Mouse (Mus musculus) frontal cortex, adult (tissue): ENCODE results near the gene Rps23.
"Not testable (repeated sequence)": the region's sequence is repeated elsewhere in the genome, so short reads cannot be mapped to it uniquely, and the experiment has no call there.

Experiments
- ATAC-seq: cut with Nextera tagmentation; 2 replicates; pipeline ENCODE4 v1.9.2; 2017; ENCODE audit warnings: mild to moderate bottlenecking, moderate library complexity, mixed read lengths; ENCODE audit not compliant: low TSS enrichment

Rps23 gene

DNA sequence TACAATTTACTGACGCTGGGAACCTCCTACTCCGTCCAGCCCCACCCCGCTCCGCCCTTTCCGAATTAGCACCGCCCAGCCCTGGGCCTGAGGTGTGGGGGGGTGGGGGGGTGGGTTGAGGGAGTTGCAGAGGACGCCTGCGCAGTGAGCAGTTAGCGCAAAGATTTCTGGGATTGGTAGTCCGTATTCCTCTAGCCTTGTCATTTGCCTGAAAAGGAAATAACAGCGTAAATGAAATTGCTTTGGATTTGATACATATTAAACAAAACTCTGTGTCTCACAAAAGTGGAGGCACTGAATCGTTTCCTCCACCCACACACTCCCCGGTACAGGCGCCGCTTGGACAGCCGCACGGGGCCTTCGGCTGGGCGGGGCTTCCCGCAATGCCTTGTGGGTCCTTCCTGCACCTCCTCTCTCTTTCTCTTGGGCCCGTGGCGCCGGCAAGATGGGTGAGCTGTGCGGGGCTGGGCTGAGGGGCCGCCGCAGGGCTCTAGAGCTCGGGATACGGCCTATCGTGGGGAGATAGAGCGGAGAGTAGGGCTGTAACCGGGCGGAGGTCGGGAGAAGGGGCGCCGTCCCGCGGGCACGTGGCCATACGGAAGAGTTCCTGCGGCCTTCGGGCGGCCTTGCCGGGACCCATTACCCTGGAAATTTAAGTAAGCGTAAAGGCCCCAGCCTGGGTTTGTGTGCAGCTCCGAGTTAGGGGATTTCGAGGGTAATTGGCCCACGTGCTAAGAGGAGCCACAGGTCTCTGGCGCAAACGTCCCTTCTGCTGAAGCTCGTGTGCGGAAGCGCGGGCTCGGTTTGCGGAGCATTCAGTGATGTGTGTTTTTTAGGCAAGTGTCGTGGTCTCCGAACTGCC, at the start of gene Rps23:
Gene Rps23, plus strand, starts transcription at position 208 of the 862 bp plus-strand sequence.
- peak; percentile 96 for ATAC-seq

DNA sequence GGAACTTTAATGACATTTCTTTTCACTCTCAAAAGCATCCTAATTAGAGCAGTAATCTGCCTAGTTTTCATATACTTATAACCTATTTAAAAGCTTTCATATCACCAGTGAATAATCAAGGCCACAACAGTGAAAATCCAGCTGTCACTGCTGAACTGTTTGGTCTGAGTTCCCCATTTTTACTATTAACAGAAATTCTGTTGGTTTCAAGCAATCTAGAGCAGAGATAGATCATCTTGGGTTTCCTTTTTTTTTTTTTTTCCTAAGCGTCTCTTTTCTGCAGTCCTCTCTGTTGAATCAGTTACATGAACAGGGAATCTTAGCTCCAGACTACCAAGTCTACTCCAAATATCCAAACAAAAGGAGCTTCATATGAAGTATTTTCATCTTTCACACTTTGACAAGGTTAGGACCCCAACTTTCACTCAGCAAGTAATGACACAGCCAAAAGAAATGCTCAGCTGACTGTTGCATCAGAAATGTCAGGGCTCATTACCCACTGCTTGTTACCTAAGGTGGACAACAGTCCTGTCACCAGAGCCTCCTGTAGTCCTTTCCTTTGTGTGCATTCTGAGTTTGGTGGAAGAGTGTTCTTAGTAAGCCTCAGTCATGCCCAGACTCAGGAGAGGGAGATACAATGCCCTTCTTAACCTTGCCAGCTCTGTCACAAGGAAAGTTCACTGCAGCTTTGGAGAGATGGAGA, 40.9 kb upstream of the Rps23 start:
- no peak for ATAC-seq

DNA sequence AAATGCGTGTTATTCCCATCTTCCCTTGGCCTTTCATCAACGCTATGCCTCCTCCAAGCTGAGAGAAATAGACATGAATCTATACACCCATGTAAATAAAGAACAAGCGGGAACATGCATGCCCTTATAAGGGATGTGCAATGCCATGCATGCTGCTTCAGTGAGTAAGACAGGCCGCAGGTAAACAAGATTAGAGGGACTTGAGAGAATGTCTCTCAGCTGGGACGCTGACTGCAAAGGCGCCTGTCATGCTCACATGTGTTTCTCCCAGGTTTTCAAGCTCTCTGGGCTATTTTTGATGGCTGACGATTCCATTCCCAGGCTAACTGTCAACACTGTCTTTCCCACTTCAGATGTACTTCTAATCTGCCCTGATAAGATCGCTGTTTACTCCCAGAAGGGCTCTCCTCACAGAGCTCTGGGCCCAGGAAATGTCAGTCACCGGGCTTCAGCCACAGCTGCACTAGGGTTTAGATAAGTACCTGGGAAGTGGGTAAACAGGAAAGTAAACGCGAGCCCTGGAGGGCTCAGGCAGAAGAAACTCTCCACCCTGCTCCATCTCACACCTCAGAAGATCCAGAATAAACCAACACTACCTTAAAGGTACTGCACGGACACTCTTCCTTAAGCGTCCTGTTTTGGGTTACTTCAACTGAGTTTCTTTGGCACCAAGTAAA, 36.8 kb upstream of the Rps23 start:
- ATAC-seq, result peak; percentile 21

DNA sequence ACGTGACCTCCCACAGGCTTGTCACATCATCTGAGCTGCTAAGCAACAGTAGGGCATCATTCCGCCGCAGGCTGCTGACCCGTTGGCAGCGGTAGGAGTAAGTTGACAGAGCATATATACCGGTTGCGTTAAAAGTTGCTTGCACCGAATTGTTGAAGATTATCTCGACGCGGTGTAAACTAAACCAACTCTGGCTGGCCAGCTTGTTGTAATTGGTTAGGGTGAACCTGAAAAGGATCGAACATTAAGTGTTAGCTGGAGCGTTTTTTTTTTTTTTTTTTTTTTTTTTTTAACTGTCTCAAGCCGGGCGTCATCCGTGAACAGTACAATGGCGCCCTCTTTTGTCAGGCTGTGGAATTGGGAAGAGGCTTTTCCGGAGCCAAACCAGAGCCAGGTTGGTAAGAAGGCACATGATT, 36.2 kb upstream of the Rps23 start:
- ATAC-seq, result peak; percentile 87

DNA sequence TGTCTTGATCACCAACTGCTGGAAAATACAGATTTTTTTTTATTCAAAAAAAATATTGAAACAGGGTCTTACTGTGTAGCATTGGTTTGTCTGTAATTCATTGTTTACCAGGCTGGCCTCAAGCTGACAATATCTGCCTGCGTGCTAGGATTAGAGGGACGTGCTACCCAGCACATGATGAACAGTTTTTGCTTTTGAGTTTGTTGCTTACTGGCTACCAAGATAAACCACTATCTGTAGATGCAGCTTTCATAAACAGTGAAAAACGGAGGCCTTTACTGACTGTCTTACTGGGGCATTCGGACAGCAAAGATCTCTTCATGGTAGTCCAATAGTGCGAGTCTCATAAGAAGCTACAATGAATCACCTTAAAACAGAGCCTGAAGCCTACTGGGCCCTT, 32.6 kb upstream of the Rps23 start:
- ATAC-seq, result no peak

DNA sequence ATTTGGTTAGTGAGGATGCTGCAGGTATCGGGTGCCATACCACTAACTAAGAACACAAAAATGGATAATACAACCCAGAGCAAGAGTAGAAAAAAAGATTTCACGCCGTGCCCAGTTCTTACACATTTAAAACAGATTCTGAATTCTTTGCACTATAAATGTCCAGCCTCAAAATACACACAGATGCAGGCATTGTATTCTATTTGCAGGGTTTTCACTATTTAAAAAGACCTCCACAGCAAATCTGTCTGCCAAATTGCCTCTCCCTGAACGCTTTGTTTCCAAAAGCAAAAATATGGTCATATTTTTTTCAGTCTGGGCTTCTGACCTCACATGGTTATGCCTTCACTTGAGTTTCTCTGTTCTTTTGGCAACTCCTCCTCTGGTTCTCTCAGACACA, 27.9 kb upstream of the Rps23 start:
- ATAC-seq, result peak; percentile 83

DNA sequence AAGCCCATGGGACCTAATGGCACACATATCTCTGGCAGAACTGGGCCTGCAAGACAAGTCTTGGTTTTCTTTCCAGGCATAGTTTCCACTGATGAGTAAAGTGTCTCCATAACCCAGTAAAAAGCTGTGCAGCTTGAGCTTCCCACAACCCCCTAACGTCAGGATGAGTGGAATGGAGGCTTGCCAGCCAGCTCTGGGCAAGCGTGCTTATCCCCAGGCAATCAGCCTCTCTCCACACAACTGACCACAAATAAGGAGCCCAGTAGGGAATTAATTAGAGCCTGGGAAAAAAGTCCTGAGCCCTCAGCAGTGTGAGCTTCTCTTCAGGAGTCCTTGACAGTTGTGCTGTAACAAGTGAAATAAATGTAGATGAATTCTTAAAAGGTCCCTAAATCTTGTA, 26.7 kb upstream of the Rps23 start:
- peak; percentile 66 for ATAC-seq

DNA sequence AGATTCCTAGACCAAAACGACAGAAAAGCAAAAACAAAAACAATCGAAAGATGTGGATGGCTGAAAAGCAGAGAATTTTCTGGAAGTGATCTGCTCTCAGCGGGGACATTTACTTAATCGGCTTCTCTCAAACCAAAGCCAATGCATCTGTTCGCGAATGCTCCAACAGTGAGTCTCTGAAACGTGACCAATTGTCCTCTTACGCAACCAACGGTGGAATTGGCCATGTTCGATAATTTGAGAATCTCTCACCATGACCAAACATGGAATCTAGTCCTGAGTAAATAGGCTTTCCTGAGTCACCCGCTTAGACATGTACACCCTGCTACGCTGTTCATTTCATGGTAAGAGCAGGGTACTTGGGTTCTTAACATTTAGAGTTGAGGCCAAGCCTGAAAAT, 25.9 kb upstream of the Rps23 start:
- ATAC-seq, result no peak

DNA sequence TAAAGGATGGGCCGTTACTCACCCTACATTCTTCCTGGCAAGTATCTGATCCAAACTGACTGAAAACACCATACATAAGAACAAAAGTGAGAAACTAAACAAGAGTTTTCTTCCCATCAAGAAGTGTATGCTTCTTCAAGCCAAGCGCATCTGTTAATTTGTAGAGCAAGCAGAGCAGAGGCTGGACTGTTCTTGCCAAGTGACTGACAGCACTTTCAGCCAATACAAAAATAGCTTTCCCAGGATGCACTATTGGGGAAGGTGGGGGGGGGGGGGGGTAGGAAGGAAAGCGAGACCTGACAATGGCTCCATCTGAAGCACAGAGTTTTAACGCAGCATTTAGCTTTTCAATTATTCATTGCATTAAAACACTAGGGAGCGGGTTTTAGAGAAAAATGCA, 17.6 kb upstream of the Rps23 start, which contains the start of gene Atp6ap1l:
Gene Atp6ap1l, minus strand, starts transcription at position 180 of the 400 bp plus-strand sequence.
- peak; percentile 92 for ATAC-seq

DNA sequence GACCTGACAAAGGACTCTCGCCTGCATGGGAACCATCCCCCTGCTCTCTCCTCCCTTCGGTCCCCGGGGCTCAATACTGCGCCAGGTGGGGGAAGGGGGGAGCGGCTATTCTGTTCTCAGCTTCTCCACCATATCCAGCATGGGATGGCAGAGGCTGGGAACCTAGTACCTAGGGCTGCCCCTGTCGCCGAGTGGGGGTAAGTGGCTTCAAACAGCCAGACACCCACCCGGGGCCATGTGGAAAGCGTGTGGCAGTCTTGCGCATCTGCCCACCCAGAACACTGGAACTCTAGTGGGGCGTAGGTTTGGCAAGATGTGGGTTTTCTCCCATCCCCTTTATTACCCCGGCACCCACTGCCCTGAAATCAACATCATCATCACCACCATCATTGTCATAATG, 15.4 kb upstream of the Rps23 start:
- no peak for ATAC-seq

DNA sequence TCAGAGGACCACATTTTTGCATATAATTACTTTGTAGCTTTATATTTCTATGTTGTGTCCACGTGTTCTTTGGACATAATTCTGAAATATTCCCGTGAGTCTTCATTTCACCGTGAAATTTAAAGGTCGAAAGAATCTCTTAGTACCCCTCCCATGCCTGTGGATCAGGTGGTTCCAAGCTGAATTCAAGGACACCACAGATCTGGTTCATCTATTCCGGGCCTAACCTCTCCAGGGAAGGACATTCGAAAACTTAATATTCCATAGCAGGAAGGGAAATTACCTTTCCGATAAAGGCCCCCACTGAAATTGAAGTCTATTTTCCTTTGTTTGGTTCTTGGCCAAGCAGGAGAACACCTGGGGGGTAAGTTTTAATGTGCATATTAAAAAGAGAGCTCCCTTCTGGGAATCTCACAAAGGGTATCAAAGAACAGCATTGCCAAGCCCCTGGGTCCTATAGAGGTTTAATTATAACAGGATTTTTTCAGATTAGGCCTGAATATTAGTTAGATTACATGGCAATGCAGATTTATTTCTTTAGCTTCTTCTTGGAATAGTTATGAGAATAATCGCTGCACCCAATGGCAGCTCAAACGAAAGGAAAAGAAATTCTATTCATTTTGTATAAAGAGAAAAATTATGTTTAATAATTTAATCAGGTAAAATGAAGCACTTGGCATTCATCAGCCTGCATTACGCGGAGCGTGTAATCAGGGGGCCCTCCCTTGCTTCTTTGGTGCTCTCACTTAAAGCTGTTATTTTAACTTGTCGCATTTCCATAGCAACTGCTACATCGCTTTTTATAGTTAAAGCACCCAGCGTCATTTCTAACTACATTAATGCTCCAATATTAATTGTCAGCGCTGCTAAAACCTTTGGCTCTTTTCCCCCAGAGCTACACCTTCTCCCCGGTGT, 9.7 kb upstream of the Rps23 start:
- ATAC-seq, result peak; percentile 78

DNA sequence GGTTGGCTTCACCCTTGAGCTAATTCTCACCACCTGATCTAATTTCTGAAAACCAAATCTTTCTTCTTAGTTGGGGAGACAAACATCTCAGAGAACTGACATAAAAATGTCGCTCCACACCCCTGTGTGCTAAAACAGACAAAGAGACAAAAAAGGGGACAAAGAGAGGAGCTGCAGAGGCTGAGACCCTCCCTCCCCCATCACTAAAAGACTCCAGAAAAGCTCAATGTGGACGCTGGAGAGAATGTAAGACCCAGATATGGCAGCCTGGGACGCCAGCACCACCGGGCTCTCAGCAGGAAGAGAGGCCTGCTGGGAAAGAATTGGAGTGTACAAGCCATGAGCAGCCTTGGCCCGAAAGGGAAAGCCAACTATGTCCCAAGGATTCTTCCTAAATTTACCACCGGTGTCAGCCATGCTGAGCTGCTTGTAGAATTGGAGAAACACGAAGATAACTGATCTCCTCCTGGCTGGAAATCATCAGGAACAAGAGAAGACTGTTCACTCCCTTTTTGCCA, 9.0 kb upstream of the Rps23 start:
- ATAC-seq, result peak; percentile 78

DNA sequence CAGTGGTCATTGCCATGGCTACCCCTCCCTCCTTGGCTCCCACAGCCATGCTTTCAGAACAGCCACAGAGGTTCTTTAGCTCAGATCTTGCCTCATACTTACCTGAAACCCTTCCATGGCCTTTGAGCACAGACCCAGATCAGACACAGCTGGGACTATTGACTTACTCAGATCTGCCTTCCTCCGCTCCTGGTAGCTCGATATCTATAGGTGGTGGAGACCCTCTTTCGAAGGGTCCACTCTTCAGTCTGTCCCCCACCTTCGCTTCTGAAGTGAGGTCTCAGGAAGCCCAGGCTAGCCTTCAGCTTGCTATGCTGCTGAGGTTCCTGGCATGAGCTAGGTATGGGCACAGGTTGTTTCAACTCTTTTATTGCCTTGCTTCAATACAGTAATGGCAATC, 8.0 kb upstream of the Rps23 start:
- no peak for ATAC-seq

DNA sequence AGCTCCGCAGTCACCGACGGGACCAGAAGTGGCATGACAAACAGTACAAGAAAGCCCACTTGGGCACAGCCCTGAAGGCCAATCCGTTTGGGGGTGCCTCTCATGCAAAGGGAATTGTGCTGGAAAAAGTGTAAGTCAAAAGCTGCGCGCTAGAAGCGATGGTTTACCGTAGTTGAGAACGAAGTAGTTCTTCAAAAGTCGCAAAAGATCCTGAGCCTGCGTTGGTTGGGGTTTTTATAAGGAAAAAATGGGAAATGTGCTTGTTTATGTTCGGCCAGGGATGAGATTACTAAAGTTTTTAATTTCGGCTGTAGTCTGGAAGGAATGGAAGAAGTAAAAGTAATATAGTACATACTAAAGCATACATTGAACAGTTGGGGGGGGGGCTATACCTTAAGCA, 859 bp downstream of the Rps23 start:
- ATAC-seq, result not testable (repeated sequence)

DNA sequence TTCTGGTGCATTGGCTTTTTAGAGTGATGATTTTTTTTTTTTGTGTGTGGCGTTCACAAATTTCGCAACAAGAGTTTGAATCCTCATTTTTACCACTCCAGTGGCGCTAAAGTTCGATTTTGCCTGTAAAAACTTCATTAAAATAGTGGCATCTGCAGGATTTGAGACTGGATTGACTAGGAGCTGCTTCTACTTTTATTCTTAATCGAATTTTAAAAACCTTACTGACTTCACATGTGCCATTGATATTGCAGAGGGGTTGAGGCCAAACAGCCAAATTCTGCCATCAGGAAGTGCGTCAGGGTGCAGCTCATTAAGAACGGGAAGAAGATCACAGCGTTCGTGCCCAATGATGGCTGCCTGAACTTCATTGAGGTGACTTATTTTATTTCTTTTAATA, 1.3 kb downstream of the Rps23 start:
- no peak for ATAC-seq

DNA sequence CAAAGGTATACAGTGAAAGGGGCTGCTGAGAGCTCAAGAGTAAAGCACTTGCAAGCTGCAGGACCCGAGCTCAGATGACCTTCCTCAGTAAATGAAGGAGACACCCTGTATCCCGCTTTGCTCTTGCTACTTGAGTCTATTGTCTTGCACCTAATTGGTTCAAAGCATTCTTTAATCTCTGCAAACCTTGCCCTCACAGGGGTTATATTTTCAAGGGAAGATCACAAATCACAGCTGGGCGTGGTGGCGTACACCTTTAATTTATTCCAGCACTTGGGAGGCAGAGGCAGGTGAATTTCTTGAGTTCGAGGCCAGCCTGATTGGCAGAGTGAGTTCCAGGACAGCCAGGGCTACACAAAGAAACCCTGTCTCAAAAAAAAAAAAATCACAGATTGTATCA, 2.4 kb downstream of the Rps23 start:
- no peak for ATAC-seq

DNA sequence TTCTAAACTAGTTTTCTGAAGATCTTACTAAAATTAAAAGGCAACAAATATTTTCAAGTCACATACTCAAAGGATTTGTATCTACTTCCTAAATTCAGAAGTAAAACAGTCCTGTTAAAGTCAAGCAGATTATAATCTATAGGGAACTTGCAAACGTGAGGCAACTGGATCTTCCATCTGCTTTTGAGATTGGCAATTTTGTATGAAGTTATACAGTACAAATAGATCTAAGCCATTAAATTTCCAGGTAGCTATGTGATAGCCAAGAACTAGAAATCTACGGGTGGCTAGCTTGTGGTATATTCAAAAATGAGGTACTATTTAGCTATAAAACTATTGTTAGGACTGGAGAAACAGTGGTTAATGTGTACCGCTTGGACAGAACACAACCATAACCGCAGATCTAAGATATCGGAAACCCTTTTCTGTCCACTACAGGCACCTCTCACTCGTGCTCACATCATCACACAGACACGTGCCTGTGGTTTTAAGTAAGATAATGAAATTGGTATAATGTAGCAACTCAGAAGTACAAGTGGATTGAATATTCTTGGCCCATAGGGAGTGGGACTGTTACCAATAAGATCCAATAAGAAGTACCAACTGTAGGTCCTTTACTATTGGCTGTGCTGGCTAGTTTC, 3.5 kb downstream of the Rps23 start:
- no peak for ATAC-seq

DNA sequence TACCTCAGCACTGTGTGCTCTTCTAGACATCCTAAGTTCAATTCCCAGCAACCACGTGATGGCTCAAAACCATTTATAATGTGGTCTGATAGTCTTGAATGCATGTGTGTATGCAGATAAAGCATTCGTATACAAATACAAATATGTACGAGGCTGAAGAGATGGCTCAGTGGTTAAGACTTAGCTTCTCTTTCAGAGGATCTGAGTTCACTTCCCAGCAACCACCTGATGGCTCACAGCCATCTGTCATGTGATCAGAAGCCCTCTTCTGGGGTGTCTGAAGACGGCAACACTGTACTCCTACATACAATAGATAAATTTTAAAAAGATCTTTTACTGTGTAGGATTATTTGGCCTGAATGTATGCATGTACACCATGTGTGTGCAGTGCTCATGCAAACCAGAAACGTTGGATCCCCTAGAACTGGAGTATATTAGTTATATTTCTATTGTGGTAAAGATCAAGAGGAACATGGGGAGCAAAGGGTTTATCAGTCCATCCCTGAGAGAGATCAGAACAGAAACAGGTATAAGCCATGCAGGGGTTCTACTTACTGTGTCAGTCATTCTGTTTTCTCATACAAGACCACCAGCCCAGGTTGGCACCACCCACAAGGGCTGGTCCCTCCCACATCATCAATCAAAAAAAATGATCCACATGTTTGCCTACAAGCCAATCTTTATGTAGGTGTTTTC, 4.3 kb downstream of the Rps23 start:
- ATAC-seq, result no peak

DNA sequence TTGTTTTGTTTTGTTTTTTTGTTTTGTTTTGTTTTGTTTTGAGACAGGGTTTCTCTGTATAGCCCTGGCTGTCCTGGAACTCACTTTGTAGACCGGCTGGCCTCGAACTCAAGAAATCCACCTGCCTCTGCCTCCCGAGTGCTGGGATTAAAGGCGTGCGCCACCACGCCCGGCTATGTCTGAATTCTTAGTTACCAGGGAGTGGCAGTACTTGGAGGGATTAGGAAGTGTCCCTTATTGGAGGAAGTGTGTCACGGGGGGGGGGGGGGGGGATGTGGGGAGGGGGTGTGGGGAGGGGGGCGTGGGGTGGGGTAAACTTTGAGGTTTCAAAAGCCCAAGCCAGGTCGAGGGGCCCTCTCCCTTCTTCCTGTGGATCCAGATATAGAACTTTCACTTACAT, 5.5 kb downstream of the Rps23 start:
- ATAC-seq, result not testable (repeated sequence)

DNA sequence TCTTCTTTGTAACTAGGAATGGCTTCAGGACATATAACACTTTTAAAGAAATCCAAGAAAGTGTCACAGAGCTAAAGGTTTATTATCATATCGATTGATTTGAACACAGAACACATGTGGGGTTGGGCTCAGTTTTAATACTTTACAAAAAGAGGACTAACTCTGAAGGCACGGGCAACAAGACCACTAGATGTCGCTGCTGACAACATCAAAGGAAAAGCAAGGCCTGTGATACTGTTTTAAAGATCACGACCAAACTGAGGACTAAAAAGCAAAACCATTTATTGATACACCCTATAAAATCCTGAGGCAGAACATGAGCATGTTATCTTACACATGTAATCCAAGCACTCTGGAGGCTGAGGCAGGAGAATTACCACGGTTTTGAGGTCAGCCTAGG, 7.1 kb downstream of the Rps23 start:
- ATAC-seq, result peak; percentile 88
